Mouse (Mus musculus) cerebellum, adult 2 months (tissue): Measurements from ENCODE around the gene Kdm4b.

Experiments
- CTCF ChIP-seq: fragments of 200-500 bp; IDR thresholded peaks from 2 replicates; pipeline ENCODE4 v1.5.1; 2011; ENCODE audit warnings: low read depth, mild to moderate bottlenecking, control low read depth, low read length, moderate library complexity, borderline replicate concordance; ENCODE audit not compliant: insufficient read depth
- POLR2A ChIP-seq: fragments of 200-500 bp; IDR thresholded peaks from 2 replicates; pipeline ENCODE4 v1.6.1; 2011; ENCODE audit warnings: low read length, control low read depth, borderline replicate concordance; ENCODE audit not compliant: insufficient read depth

GRCm38 (mm10) chr17:56278340-56278739, 47.5 kb upstream of the Kdm4b start:
- TF ChIP-seq POLR2A (no peak), CTCF (no peak)
